Mouse (Mus musculus): ENCODE data around the gene 4933416C03Rik.

GRCm38 (mm10) chr10:116146091-116146490 is 32.4 kb upstream of the 4933416C03Rik start:
- TF ChIP-seq POLR2A (IDR thresholded peaks at IDR 0.05; ENCODE audit: insufficient read length, low read depth) (no peak), POLR2AphosphoS2 (IDR thresholded peaks at IDR 0.05; ENCODE audit: insufficient read length, low read depth) (no peak), TCF12 (IDR thresholded peaks at IDR 0.05; ENCODE audit: insufficient read depth, poor library complexity, severe bottlenecking) (no peak), USF1 (IDR thresholded peaks at IDR 0.05; ENCODE audit: low read depth) (no peak), MAX (IDR thresholded peaks at IDR 0.05; ENCODE audit: low read depth) (no peak), E2F4 (IDR thresholded peaks at IDR 0.05; ENCODE audit: insufficient read depth) (no peak), MYOG (IDR thresholded peaks at IDR 0.05; ENCODE audit: control insufficient read depth in 1 of 3, insufficient read depth in 1 of 3, insufficient read length in 2 of 3, low read depth in 2 of 3) (no peak), CEBPB (IDR thresholded peaks at IDR 0.05; ENCODE audit: insufficient read depth, poor library complexity, severe bottlenecking) (no peak)
